Mouse (Mus musculus): ENCODE results near the gene Rnf150.

Rnf150 gene

GRCm38 (mm10) chr8:82889062-82889720 lies 26.0 kb downstream of the Rnf150 start:
- no peak for DNase-seq (ENCODE audit: low spot score)

GRCm38 (mm10) chr8:82895091-82895490 lies 31.9 kb downstream of the Rnf150 start:
- no peak for DNase-seq (ENCODE audit: low spot score)

- DNase-seq (ENCODE audit: low spot score) = no peak
Observed at GRCm38 (mm10) chr8:82896796-82897195, 33.6 kb downstream of the Rnf150 start.

DNA sequence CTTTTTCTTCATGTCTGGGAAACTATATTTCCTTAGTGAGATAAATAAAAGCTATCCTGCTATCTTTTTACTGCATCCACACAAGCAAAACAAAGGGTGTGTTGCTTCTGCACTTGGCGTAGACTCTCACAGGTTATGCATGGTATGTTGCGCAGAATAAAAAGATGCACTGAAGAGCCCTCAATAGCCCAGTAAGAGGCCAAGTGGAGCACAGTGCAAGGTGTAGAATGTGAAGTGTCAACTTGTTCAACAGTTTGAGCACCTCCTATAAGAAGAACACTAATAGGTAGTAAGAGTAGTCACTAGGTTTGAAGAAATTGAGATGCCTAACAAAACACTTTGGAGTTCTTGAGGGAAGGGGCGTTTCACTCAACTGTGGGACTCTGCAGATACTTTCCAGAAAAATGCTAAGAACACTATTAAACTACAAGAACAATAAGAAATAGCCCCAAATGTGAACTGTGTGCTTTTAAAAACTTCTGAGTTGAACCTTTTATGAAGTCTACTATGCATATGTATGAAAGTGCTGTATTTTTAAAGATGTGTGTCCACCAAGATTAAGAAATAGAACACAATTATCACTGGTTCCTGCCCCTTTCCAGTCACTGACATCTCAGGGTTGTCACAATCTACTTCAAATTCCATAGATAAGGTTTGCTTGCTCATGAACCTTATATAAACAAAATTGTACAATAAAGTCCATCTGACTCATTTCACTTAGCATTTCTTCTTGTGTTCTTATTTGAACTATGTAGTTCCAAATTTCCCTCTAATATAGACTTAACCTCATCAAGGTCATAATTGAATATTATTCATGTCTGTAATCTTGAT lies 34.7 kb downstream of the Rnf150 start:
- DNase-seq (ENCODE audit: low spot score) = no peak

- DNase-seq (ENCODE audit: low spot score) = no peak
Observed at GRCm38 (mm10) chr8:82898459-82898841, 35.3 kb downstream of the Rnf150 start.

- DNase-seq (ENCODE audit: low spot score) = no peak
Observed at GRCm38 (mm10) chr8:82900958-82901357, 37.8 kb downstream of the Rnf150 start.

DNA sequence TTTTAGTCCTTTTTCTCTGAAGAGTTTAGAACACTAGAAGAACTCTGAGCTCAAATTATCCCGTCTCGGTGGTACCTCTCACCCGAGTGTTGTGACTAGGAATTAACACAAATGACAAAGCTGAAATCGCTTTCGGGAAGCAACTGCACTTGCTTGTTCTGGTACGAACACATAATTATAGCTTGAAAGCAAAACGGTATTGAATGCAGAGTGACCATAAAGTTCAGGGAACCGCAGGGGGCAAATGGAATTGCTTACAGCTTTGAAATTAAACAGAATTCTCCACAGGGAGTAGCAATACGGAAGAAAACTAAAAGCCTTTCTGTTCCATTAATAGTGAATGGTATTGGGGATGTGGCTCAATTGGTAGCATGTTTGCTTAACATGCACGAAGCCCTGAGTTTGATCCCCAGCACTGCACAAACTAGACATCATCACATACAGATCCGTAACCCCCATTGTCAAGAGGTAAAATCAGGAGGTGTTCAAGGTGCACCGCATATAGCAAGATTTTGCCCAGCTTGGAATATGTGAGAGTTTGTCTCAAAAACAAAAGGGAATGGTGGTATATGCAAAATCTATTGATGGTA lies 38.5 kb downstream of the Rnf150 start:
- DNase-seq (ENCODE audit: low spot score) = no peak

DNA sequence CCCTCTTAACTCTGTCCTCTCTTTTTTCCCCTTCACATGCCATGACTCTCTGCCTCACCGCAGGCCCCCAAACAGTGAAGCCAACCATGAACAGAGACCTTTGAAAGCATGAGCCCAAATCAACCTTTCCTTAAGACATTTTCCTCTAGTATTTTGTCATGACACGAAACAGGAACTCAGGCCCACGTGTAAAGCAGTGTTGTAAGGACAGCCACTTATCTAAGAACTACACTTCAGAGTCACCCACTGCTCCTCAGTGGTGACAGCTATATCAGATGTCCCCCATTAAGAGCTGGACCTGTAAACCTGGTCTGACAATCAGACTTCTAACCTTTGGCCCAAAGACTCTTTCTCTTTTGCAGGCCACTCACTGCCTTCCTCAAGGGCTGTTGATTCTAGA lies 40.3 kb downstream of the Rnf150 start:
- no peak for DNase-seq (ENCODE audit: low spot score)

DNA sequence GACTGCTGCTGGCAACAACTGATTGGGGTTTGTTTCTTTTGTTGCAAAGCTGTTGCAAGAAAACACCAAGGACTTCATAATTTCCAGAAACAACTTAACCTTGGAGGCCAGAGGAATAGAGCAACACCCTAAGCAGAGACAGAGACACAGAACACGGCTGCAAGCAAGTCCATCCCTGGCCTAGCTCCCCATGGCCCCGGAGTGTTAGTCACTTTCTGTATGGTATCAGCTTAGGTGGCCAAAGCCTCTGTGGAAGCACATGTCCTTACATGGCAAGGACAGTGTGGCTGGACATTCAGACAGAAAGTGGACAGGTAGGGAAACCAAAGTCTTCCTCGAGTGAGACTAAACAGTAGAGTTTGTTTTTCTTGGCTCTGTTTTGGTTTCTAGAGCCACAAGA lies 44.1 kb downstream of the Rnf150 start:
- DNase-seq (ENCODE audit: low spot score) = no peak

- no peak for DNase-seq (ENCODE audit: low spot score)
Observed at GRCm38 (mm10) chr8:82911436-82911835, 48.3 kb downstream of the Rnf150 start.

DNA sequence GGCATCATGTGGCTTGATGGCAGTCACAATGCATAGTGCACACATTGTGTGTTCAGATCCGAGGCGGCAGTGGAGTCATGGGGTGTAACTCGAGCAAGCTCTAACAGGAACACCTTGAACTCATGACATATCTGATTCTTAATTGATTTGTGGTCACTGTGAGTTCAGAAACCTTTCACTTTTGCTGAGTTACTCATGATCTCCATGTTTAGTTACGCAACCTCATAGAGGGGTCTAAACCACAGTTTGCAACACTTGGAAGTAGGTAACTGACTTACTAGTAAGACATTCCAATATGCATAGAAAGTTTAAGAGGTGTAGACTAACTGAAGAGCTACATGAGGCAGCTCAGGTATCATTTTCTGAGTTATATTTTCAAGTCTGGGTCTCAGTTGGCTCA lies 49.1 kb downstream of the Rnf150 start:
- no peak for DNase-seq (ENCODE audit: low spot score)

GRCm38 (mm10) chr8:82914543-82914942 lies 51.4 kb downstream of the Rnf150 start:
- no peak for DNase-seq (ENCODE audit: low spot score)

- no peak for DNase-seq (ENCODE audit: low spot score)
Observed at GRCm38 (mm10) chr8:82916851-82917539, 53.8 kb downstream of the Rnf150 start.

DNA sequence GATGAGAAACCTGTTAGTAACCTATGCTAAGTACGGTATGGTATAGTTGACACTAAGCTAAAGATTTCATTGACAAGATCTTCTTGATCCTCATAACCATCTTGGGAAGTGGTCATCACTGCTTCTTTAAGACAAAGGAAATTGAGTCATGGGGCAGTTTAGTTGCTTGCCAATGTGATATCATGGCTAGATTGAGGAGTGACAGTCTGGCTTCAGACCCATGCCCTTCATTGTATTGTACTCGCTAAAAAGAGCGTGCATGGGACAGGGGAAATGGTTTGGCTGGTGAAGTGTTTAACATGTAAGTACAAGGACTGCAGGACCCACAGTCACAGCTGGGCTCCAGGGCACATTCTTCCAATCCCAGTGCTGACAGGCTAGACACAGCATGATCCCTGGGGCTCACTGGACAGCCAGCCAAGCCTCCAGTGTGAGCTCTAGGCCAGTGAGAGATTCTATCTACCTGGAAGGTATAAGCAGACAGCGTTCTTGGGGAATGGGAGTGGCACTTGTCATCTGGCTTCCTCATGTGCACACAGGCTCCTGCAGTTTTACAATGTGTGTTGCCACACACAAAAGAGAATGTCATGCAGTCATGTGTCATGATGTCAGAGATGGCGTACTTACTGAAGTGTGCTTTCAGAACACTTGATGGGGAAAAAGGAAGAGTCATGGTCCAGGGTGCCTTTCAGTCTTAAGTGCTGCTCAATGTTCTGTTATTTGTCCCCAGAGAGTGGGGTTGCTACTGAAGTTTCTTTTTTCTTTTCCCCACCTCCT lies 54.6 kb downstream of the Rnf150 start:
- no peak for DNase-seq (ENCODE audit: low spot score)

GRCm38 (mm10) chr8:82919676-82920075 lies 56.5 kb downstream of the Rnf150 start:
- no peak for DNase-seq (ENCODE audit: low spot score)

- no peak for DNase-seq (ENCODE audit: low spot score)
Observed at GRCm38 (mm10) chr8:82920124-82920523, 57.0 kb downstream of the Rnf150 start.

DNA sequence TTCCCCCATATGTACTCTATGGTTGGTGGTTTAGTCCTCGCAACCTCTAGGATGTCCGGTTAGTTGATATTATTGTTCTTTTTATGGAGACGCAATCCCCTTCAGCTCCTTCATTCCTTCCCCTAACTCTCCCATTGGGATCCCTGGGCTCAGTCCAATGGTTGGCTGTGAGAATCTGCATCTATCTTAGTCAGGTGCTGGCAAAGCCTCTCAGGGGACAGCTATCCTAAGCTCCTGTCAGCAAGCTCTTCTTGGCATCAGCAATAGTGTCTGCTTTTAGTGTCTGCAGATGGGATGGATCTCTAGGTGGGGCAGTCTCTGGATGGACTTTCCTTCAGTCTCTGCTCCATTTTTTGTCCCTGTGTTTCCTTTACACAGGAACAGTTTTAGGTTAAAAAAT lies 62.1 kb downstream of the Rnf150 start:
- no peak for DNase-seq (ENCODE audit: low spot score)

DNA sequence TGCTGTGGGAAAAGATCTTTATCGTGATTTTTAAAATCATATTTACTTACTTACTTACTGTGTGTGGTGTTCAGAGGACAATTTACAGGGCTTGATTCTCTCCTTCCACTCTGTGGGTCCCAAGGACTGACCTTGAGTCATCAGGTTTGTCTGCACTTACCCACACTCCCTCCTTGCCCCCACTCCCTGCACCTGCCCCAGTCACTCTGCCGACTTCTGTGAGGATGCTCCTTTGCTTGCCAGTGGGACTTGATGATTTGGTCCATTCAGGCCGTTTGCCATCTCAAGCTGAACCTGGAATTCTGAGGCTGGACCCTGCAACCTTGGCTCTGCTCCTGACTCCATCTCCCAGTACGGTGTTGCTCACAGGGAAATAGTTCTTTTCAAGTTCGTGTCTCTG lies 63.4 kb downstream of the Rnf150 start:
- no peak for DNase-seq (ENCODE audit: low spot score)

GRCm38 (mm10) chr8:82931554-82931953 lies 68.4 kb downstream of the Rnf150 start:
- DNase-seq (ENCODE audit: low spot score) = no peak

- DNase-seq (ENCODE audit: low spot score) = no peak
Observed at GRCm38 (mm10) chr8:82936162-82936561, 73.0 kb downstream of the Rnf150 start.

GRCm38 (mm10) chr8:82936866-82937265 lies 73.7 kb downstream of the Rnf150 start:
- no peak for DNase-seq (ENCODE audit: low spot score)

GRCm38 (mm10) chr8:82939912-82940311 lies 76.8 kb downstream of the Rnf150 start:
- peak; percentile 25 for DNase-seq (ENCODE audit: low spot score)

All from urinary bladder, postnatal 25 days (tissue).